Mouse (Mus musculus): ENCODE results near the gene Zfp984. TPM values are rescaled to one million over a fixed set of nuclear protein-coding genes. Genes with fewer than 3 reads are reported as not detected.

The Zfp984 gene
- 106 TPM for polyA plus RNA-seq (2014; fragmentation: Illumina TruSeq; extraction: RNeasy Lipid Tissue Mini Kit (QIAGEN cat#74804); ENCODE audit: low replicate concordance)

GRCm38 (mm10) chr4:147809292-147809965, at the start of gene Zfp984:
Gene Zfp984, minus strand, starts transcription at chr4:147809788.

GRCm38 (mm10) chr4:147847614-147848583, 38.3 kb upstream of the Zfp984 start, which contains the start of gene Zfp933:
Gene Zfp933, minus strand, starts transcription at chr4:147848366.

Other genes starting within 250 kb of the Zfp984 start
- 5.9 TPM for gene Zfp979, start 167.3 kb downstream of the Zfp984 start, polyA plus RNA-seq (2014; fragmentation: Illumina TruSeq; extraction: RNeasy Lipid Tissue Mini Kit (QIAGEN cat#74804); ENCODE audit: low replicate concordance)
- not detected for gene Zfp534, start 107.2 kb downstream of the Zfp984 start, polyA plus RNA-seq (2014; fragmentation: Illumina TruSeq; extraction: RNeasy Lipid Tissue Mini Kit (QIAGEN cat#74804); ENCODE audit: low replicate concordance)
- 18.8 TPM for gene Zfp933, start 38.6 kb upstream of the Zfp984 start, polyA plus RNA-seq (2014; fragmentation: Illumina TruSeq; extraction: RNeasy Lipid Tissue Mini Kit (QIAGEN cat#74804); ENCODE audit: low replicate concordance)
- gene Miip, start 59.0 kb upstream of the Zfp984 start, polyA plus RNA-seq (2014; fragmentation: Illumina TruSeq; extraction: RNeasy Lipid Tissue Mini Kit (QIAGEN cat#74804); ENCODE audit: low replicate concordance): not detected
- 5.2 TPM for gene Fv1, start 59.2 kb upstream of the Zfp984 start, polyA plus RNA-seq (2014; fragmentation: Illumina TruSeq; extraction: RNeasy Lipid Tissue Mini Kit (QIAGEN cat#74804); ENCODE audit: low replicate concordance)
- gene Mfn2, start 94.9 kb upstream of the Zfp984 start, polyA plus RNA-seq (2014; fragmentation: Illumina TruSeq; extraction: RNeasy Lipid Tissue Mini Kit (QIAGEN cat#74804); ENCODE audit: low replicate concordance): 18.8 TPM
- gene Plod1, start 127.0 kb upstream of the Zfp984 start, polyA plus RNA-seq (2014; fragmentation: Illumina TruSeq; extraction: RNeasy Lipid Tissue Mini Kit (QIAGEN cat#74804); ENCODE audit: low replicate concordance): 0.52 TPM
- gene 2510039O18Rik, start 131.1 kb upstream of the Zfp984 start, polyA plus RNA-seq (2014; fragmentation: Illumina TruSeq; extraction: RNeasy Lipid Tissue Mini Kit (QIAGEN cat#74804); ENCODE audit: low replicate concordance): 11.4 TPM
- not detected for gene Nppb, start 176.0 kb upstream of the Zfp984 start, polyA plus RNA-seq (2014; fragmentation: Illumina TruSeq; extraction: RNeasy Lipid Tissue Mini Kit (QIAGEN cat#74804); ENCODE audit: low replicate concordance)
- gene Nppa, start 190.9 kb upstream of the Zfp984 start, polyA plus RNA-seq (2014; fragmentation: Illumina TruSeq; extraction: RNeasy Lipid Tissue Mini Kit (QIAGEN cat#74804); ENCODE audit: low replicate concordance): not detected
- 0.63 TPM for gene Clcn6, start 229.0 kb upstream of the Zfp984 start, polyA plus RNA-seq (2014; fragmentation: Illumina TruSeq; extraction: RNeasy Lipid Tissue Mini Kit (QIAGEN cat#74804); ENCODE audit: low replicate concordance)
- 0.78 TPM for gene Mthfr, start 229.3 kb upstream of the Zfp984 start, polyA plus RNA-seq (2014; fragmentation: Illumina TruSeq; extraction: RNeasy Lipid Tissue Mini Kit (QIAGEN cat#74804); ENCODE audit: low replicate concordance)